Mouse (Mus musculus) lung, embryonic 16.5 days (tissue): ENCODE measurements around the gene Dpf3. TPM values are rescaled to one million over a fixed set of nuclear protein-coding genes. Genes with fewer than 3 reads are reported as not detected.

Experiments used
- ATAC-seq: fragments of 200-750 bp; cut with Nextera tagmentation; 2 replicates; pipeline ENCODE4 v1.8.0; 2017; ENCODE audit warnings: low read depth, mild to moderate bottlenecking, moderate library complexity
- H3K27ac ChIP-seq: fragments of 300-500 bp; sonication (generic); 2 replicates; pipeline ENCODE4 v1.5.1; 2014; ENCODE audit warnings: mild to moderate bottlenecking, control low read depth, low read length
- H3K27me3 ChIP-seq: fragments of 300-500 bp; sonication (generic); 2 replicates; pipeline ENCODE4 v1.6.1; 2014; ENCODE audit warnings: low read depth, low read length, mixed read lengths; ENCODE audit not compliant: control insufficient read depth, insufficient read depth
- H3K36me3 ChIP-seq: fragments of 300-500 bp; sonication (generic); 2 replicates; pipeline ENCODE4 v1.6.1; 2014; ENCODE audit warnings: low read length; ENCODE audit not compliant: control insufficient read depth, insufficient read depth
- H3K4me1 ChIP-seq: fragments of 300-500 bp; sonication (generic); replicated peaks from 2 replicates; pipeline ENCODE4 v1.6.1; 2014; ENCODE audit warnings: low read length, mixed read lengths; ENCODE audit not compliant: control insufficient read depth, insufficient read depth
- H3K4me2 ChIP-seq: fragments of 300-500 bp; sonication (generic); 2 replicates; pipeline ENCODE4 v1.6.1; 2014; ENCODE audit warnings: low read depth, low read length, control low read depth
- H3K4me3 ChIP-seq: fragments of 300-500 bp; sonication (generic); 2 replicates; pipeline ENCODE4 v1.5.1; 2014; ENCODE audit warnings: mild to moderate bottlenecking, low read length, control low read depth
- H3K9ac ChIP-seq: fragments of 300-500 bp; sonication (generic); 2 replicates; pipeline ENCODE4 v1.6.1; 2014; ENCODE audit warnings: low read length, control low read depth
- H3K9me3 ChIP-seq: fragments of 300-500 bp; sonication (generic); 2 replicates; pipeline ENCODE4 v1.6.1; 2016; ENCODE audit warnings: low read length; ENCODE audit not compliant: control insufficient read depth
- WGBS: fragments of 180-500 bp; shearing (Covaris S2); extraction: QIAGEN DNeasy Blood & Tissue Kit; methylation state at CpG from one replicate; pipeline ENCODE4 v1.1.7; 2014; 5-methylcytosine and 5-hydroxymethylcytosine counted together
- polyA plus RNA-seq: library from polyadenylated mRNA; unstranded; fragments of >200 nt; fragmentation: Nextera tagmentation; extraction: Ambion mirVana; gene quantifications from 2 replicates; pipeline ENCODE4 v1.2.1, GENCODE M21; 2015

The Dpf3 gene
- polyA plus RNA-seq, 1 experiment from 2014 or later, result 3.9 TPM

- Histone ChIP-seq H3K9me3 (no peaks in the 10 kb centered on the region), H3K4me2 (no peak overlapping the region), H3K36me3 (no peaks in the 10 kb centered on the region), H3K4me1 (no peaks in the 10 kb centered on the region), H3K4me3 (no peak overlapping the region), H3K27me3 (no peaks in the 10 kb centered on the region), H3K9ac (no peak overlapping the region), H3K27ac (no peak overlapping the region)
- 91% methylated on average over 5 of the region's 5 CpGs for WGBS
- no peak for ATAC-seq
Measured at GRCm38 (mm10) chr12:83420346-83420745, 67.2 kb downstream of the Dpf3 start.

DNA sequence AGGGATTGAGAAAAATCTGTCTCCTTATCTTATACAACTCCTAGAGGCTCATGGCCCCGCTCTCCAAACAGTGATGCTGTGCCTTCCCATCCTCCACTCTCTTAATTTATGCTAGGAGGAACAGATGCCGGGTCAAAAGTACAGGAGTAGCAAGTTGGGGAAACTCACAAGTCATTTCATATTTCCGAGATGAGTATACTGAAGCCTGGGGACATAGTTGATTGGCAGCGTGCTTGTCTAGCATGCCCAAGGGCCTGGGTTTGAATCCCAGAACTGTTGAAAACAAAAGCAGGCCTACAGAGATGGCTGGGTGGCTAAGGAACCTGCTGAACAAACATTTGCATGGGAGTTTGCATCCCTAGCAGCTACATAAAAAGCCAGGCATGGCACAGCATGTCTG, 72.3 kb downstream of the Dpf3 start:
- WGBS, result 57% methylated on average over 4 of the region's 4 CpGs
- Histone ChIP-seq H3K9me3 (no peaks in the 10 kb centered on the region), H3K36me3 (no peaks in the 10 kb centered on the region), H3K9ac (no peak overlapping the region), H3K4me2 (no peak overlapping the region), H3K4me3 (no peak overlapping the region), H3K4me1 (no peaks in the 10 kb centered on the region), H3K27me3 (no peaks in the 10 kb centered on the region), H3K27ac (no peak overlapping the region)
- no peak for ATAC-seq

- Histone ChIP-seq H3K4me1 (no peaks in the 10 kb centered on the region), H3K27ac (no peak overlapping the region), H3K27me3 (no peaks in the 10 kb centered on the region), H3K9me3 (no peaks in the 10 kb centered on the region), H3K36me3 (no peaks in the 10 kb centered on the region), H3K4me2 (no peak overlapping the region), H3K4me3 (no peak overlapping the region), H3K9ac (no peak overlapping the region)
- no peak for ATAC-seq
- WGBS, result 93% methylated on average over 5 of the region's 5 CpGs
Measured at GRCm38 (mm10) chr12:83413684-83414083, 73.8 kb downstream of the Dpf3 start.

DNA sequence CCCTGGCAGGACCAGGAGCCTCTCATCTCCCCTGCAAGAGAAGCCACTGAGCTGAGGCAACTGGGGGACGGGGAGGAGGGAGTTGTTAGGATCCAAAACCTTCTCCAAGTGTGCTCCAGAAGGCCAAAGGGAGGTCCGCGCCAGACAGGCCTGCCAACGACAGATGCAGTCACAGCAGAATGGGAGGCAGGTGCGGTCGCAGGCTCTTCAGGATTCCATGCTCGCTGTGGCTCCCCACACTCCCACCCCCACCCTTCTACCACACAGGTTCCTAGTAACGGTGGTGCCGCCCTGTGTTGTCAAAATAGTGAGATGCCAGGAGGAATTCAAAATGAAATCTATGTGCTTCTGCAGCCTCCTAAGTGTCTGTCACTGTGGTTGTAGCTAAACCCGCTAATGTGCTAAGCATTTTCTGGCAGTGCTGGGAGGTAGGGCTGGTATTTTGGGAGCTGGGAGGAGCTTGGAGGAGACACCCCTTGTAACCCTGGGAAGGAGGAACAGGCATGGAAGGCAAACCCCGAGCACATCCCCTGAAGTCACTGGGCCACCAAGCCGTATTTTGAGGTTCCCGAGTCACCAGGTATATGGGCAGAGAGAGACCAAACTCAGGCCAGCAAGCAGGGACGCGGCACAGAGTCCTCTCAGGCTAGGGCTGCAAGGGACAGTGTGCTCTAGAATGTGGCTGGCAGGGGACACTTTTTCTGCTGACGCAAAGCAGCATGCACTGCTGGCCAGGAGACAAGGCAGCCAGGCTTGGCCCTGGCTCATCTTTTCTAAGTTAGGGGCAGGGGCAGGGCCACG, 75.6 kb downstream of the Dpf3 start:
- ATAC-seq, result no peak
- no peaks in the 10 kb centered on the region for H3K4me1 ChIP-seq
- H3K27me3 ChIP-seq, result no peaks in the 10 kb centered on the region
- WGBS, result 44% methylated on average over 17 of the region's 17 CpGs
- no peak overlapping the region for H3K9ac ChIP-seq
- no peak overlapping the region for H3K27ac ChIP-seq
- no peaks in the 10 kb centered on the region for H3K9me3 ChIP-seq
- H3K4me3 ChIP-seq, result no peak overlapping the region
- no peak overlapping the region for H3K4me2 ChIP-seq
- no peaks in the 10 kb centered on the region for H3K36me3 ChIP-seq

GRCm38 (mm10) chr12:83411032-83411431, 76.5 kb downstream of the Dpf3 start:
- Histone ChIP-seq H3K9me3 (no peaks in the 10 kb centered on the region), H3K4me2 (no peak overlapping the region), H3K9ac (no peak overlapping the region), H3K27me3 (no peaks in the 10 kb centered on the region), H3K36me3 (no peaks in the 10 kb centered on the region), H3K27ac (no peak overlapping the region), H3K4me1 (no peaks in the 10 kb centered on the region), H3K4me3 (no peak overlapping the region)
- no peak for ATAC-seq
- WGBS, result 66% methylated on average over 5 of the region's 5 CpGs

- ATAC-seq, result no peak
- H3K4me1 ChIP-seq, result no peaks in the 10 kb centered on the region
- WGBS, result 86% methylated on average over 12 of the region's 12 CpGs
Measured at GRCm38 (mm10) chr12:83405374-83406125, 82.0 kb downstream of the Dpf3 start.

GRCm38 (mm10) chr12:83402270-83402669, 85.2 kb downstream of the Dpf3 start:
- no peaks in the 10 kb centered on the region for H3K27me3 ChIP-seq
- H3K9ac ChIP-seq, result no peak overlapping the region
- no peaks in the 10 kb centered on the region for H3K4me1 ChIP-seq
- no peak overlapping the region for H3K4me3 ChIP-seq
- ATAC-seq, result no peak
- H3K9me3 ChIP-seq, result no peaks in the 10 kb centered on the region
- no peak overlapping the region for H3K27ac ChIP-seq
- no peaks in the 10 kb centered on the region for H3K36me3 ChIP-seq
- H3K4me2 ChIP-seq, result no peak overlapping the region
- 50% methylated on average over 5 of the region's 5 CpGs for WGBS

More at GRCm38 (mm10) chr12:83405374-83406125, 82.0 kb downstream of the Dpf3 start:
- Histone ChIP-seq H3K9me3 (no peaks in the 10 kb centered on the region), H3K9ac (no peak overlapping the region), H3K27ac (no peak overlapping the region), H3K36me3 (no peaks in the 10 kb centered on the region), H3K4me2 (no peak overlapping the region), H3K27me3 (no peaks in the 10 kb centered on the region), H3K4me3 (no peak overlapping the region)

DNA sequence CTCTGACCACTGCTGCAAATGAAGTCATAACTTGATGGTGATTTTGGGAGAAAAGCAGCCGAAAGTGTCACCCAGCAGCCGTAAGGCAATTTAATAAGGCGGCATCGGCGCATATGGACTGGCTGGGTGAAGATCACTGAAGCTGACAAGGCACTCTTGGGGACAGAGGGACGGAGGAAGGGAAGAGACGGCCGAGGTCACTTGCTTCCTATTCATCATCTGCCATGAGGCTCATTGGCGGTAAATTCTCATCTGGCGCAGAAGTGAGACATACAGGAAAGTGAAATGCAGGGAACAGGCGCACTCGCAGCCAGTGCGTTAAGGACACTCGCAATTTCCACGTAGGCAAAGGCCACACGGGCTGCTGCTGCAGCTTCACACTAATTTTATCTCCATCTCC, 95.5 kb downstream of the Dpf3 start:
- no peak overlapping the region for H3K27ac ChIP-seq
- H3K9me3 ChIP-seq, result no peaks in the 10 kb centered on the region
- 71% methylated on average over 16 of the region's 16 CpGs for WGBS
- no peaks in the 10 kb centered on the region for H3K27me3 ChIP-seq
- no peaks in the 10 kb centered on the region for H3K36me3 ChIP-seq
- no peaks in the 10 kb centered on the region for H3K4me1 ChIP-seq
- H3K4me3 ChIP-seq, result no peak overlapping the region
- no peak for ATAC-seq
- H3K4me2 ChIP-seq, result no peak overlapping the region
- H3K9ac ChIP-seq, result no peak overlapping the region

GRCm38 (mm10) chr12:83387554-83387953, 100.0 kb downstream of the Dpf3 start:
- no peak for ATAC-seq

More at GRCm38 (mm10) chr12:83387554-83387953, 100.0 kb downstream of the Dpf3 start:
- H3K27ac ChIP-seq, result no peak overlapping the region
- H3K9me3 ChIP-seq, result no peaks in the 10 kb centered on the region
- H3K4me1 ChIP-seq, result no peaks in the 10 kb centered on the region
- 19% methylated on average over 3 of the region's 3 CpGs for WGBS
- no peak overlapping the region for H3K4me2 ChIP-seq
- no peaks in the 10 kb centered on the region for H3K36me3 ChIP-seq
- H3K4me3 ChIP-seq, result no peak overlapping the region
- H3K27me3 ChIP-seq, result no peaks in the 10 kb centered on the region
- no peak overlapping the region for H3K9ac ChIP-seq
